Mouse (Mus musculus): ENCODE measurements around the gene Pet117. TPM values are rescaled to one million over a fixed set of nuclear protein-coding genes. Genes with fewer than 3 reads are reported as not detected.
A peak's percentile ranks its signal among the peaks of the same experiment; 100 is the strongest.

Pet117 gene
- total and polyA plus RNA-seq, 3 experiments = 14.5 TPM; not detected in 2

GRCm38 (mm10) chr2:144416859-144417258 is 48.1 kb downstream of the Pet117 start:
- Histone ChIP-seq H3K4me1 (ENCODE audit: control insufficient read depth in 1 of 2, insufficient read depth in 2 of 2) (peaks cover 0 to 24% of the 10 kb centered on the region in 2 experiments; a peak in 2 of 4 replicates), H3K27me3 (replicated peaks) (no peaks in the 10 kb centered on the region), H3K9ac (ENCODE audit: insufficient read depth, low read depth) (no peak overlapping the region), H3K4me3 (replicated peaks in 1 of 3; ENCODE audit: low read depth in 2 of 3, low read length in 2 of 3, poor library complexity in 1 of 3) (no peak overlapping the region), H3K79me2 (replicated peaks; ENCODE audit: control insufficient read depth, extremely low read depth, insufficient read depth, poor library complexity, severe bottlenecking) (no peaks in the 10 kb centered on the region), H3K9me3 (replicated peaks; ENCODE audit: low read length) (no peaks in the 10 kb centered on the region), H3K36me3 (replicated peaks in 1 of 2; ENCODE audit: control insufficient read depth in 1 of 2, insufficient read depth in 1 of 2, low read length in 1 of 2) (peaks cover 0 to 7% of the 10 kb centered on the region in 2 experiments), H3K4me2 (ENCODE audit: insufficient read depth, low read depth, poor library complexity, severe bottlenecking) (no peak overlapping the region), H3K27ac (ENCODE audit: insufficient read depth, low read depth) (no peak overlapping the region)
- DNase-seq (ENCODE audit: extremely low read depth) = peak; percentile 12
- in situ Hi-C loops (cut with MboI; ENCODE audit: low pct_ligation_motif_present, low pct_unique_long_range_greater_than_20kb, low sequenced_read_pairs) (no loop called here), dilution Hi-C loops (cut with MboI; ENCODE audit: extremely low pct_ligation_motif_present, extremely low pct_unique_long_range_greater_than_20kb, low sequenced_read_pairs) (no loop called here)
- no peak for TF ChIP-seq CHD1 (IDR thresholded peaks at IDR 0.05; ENCODE audit: low read depth, low read length)
- no peak for TF ChIP-seq USF2 (conservative IDR thresholded peaks at IDR 0.05; ENCODE audit: low read depth, low read length)
- TF ChIP-seq BHLHE40 (IDR thresholded peaks at IDR 0.05; ENCODE audit: low read depth, low read length) = no peak
- no peak for TF ChIP-seq SIN3A (IDR thresholded peaks at IDR 0.05; ENCODE audit: low read length)
- TF ChIP-seq ELF1 (IDR thresholded peaks at IDR 0.05; ENCODE audit: low read depth, low read length) = no peak
- no peak for TF ChIP-seq EP300 (IDR thresholded peaks at IDR 0.05; ENCODE audit: low read length)
- no peak for TF ChIP-seq TBP (conservative IDR thresholded peaks at IDR 0.05; ENCODE audit: low read depth, low read length)
- no peak for TF ChIP-seq KAT2A (IDR thresholded peaks at IDR 0.05; ENCODE audit: insufficient replicate concordance, low read length)
- TF ChIP-seq PAX5 (IDR thresholded peaks at IDR 0.05; ENCODE audit: low read length) = no peak
- no peak for TF ChIP-seq ZKSCAN1 (IDR thresholded peaks at IDR 0.05; ENCODE audit: borderline replicate concordance, low read depth, low read length)

- peaks cover 0 to 2% of the 10 kb centered on the region in 2 experiments for H3K36me3 ChIP-seq (replicated peaks in 1 of 2; ENCODE audit: control insufficient read depth in 1 of 2, insufficient read depth in 1 of 2, low read length in 1 of 2)
- no peak overlapping the region for H3K9ac ChIP-seq (ENCODE audit: insufficient read depth, low read depth)
- peaks cover 0 to 24% of the 10 kb centered on the region in 2 experiments; a peak in 2 of 4 replicates for H3K4me1 ChIP-seq (ENCODE audit: control insufficient read depth in 1 of 2, insufficient read depth in 2 of 2)
- in situ Hi-C loops (cut with MboI; ENCODE audit: low pct_ligation_motif_present, low pct_unique_long_range_greater_than_20kb, low sequenced_read_pairs) = no loop called here
- H3K27ac ChIP-seq (ENCODE audit: insufficient read depth, low read depth) = no peak overlapping the region
- dilution Hi-C loops (cut with MboI; ENCODE audit: extremely low pct_ligation_motif_present, extremely low pct_unique_long_range_greater_than_20kb, low sequenced_read_pairs) = no loop called here
- H3K79me2 ChIP-seq (replicated peaks; ENCODE audit: control insufficient read depth, extremely low read depth, insufficient read depth, poor library complexity, severe bottlenecking) = no peaks in the 10 kb centered on the region
- no peak overlapping the region for H3K4me2 ChIP-seq (ENCODE audit: insufficient read depth, low read depth, poor library complexity, severe bottlenecking)
- no peak overlapping the region for H3K4me3 ChIP-seq (replicated peaks in 1 of 3; ENCODE audit: low read depth in 2 of 3, low read length in 2 of 3, poor library complexity in 1 of 3)
- TF ChIP-seq JUN (IDR thresholded peaks at IDR 0.05; ENCODE audit: insufficient read depth, low read depth, low read length) = no peak
- TF ChIP-seq ELF1 (IDR thresholded peaks at IDR 0.05; ENCODE audit: low read depth, low read length) = no peak
- no peak for TF ChIP-seq E2F4 (IDR thresholded peaks at IDR 0.05; ENCODE audit: insufficient replicate concordance, low read depth, low read length)
- TF ChIP-seq TCF12 (IDR thresholded peaks at IDR 0.05; ENCODE audit: low read depth, low read length) = no peak
- TF ChIP-seq POLR2AphosphoS2 (IDR thresholded peaks at IDR 0.05; ENCODE audit: low read depth, low read length) = no peak
- no peak for TF ChIP-seq MYC (IDR thresholded peaks at IDR 0.05; ENCODE audit: low read depth, low read length)
- no peak for TF ChIP-seq RCOR1 (conservative IDR thresholded peaks at IDR 0.05; ENCODE audit: low read depth, low read length)
- no peak for TF ChIP-seq POLR2A (IDR thresholded peaks at IDR 0.05; ENCODE audit: low read depth, low read length)
- TF ChIP-seq PAX5 (IDR thresholded peaks at IDR 0.05; ENCODE audit: low read length) = no peak
- TF ChIP-seq RAD21 (IDR thresholded peaks at IDR 0.05; ENCODE audit: low read depth, low read length) = no peak
- TF ChIP-seq UBTF (IDR thresholded peaks at IDR 0.05; ENCODE audit: low read depth, low read length) = no peak
- no peak for TF ChIP-seq JUND (conservative IDR thresholded peaks at IDR 0.05; ENCODE audit: low read depth, low read length)
- TF ChIP-seq MAFK (IDR thresholded peaks at IDR 0.05; ENCODE audit: insufficient replicate concordance, low read length) = no peak
- TF ChIP-seq CHD2 (IDR thresholded peaks at IDR 0.05; ENCODE audit: low read length) = no peak
- TF ChIP-seq ZC3H11A (IDR thresholded peaks at IDR 0.05; ENCODE audit: low read depth, low read length) = no peak
- TF ChIP-seq ZMIZ1 (IDR thresholded peaks at IDR 0.05; ENCODE audit: low read depth, low read length) = no peak
- no peak for TF ChIP-seq GABPA (IDR thresholded peaks at IDR 0.05; ENCODE audit: insufficient replicate concordance, low read depth, low read length)
- TF ChIP-seq ZNF384 (IDR thresholded peaks at IDR 0.05; ENCODE audit: low read depth, low read length) = no peak
- no peak for TF ChIP-seq IRF4 (IDR thresholded peaks at IDR 0.05; ENCODE audit: low read depth, low read length)
- no peaks in the 10 kb centered on the region for H3K9me3 ChIP-seq (replicated peaks; ENCODE audit: low read length)
- DNase-seq (ENCODE audit: extremely low read depth) = peak; percentile 12
- no peaks in the 10 kb centered on the region for H3K27me3 ChIP-seq (replicated peaks)
These were observed 49.3 kb downstream of the Pet117 start for GRCm38 (mm10) chr2:144418062-144418461.
